Mouse (Mus musculus) CD4-positive, CD25-positive, alpha-beta regulatory T cell, adult 2 months (primary cell): ENCODE data around the gene Pcnx2.

Experiments used
- DNase-seq: peaks from one replicate; pipeline ENCODE4 v3.0.0-alpha.2; 2012; ENCODE audit warnings: low read depth, low spot score

Gene Pcnx2

GRCm38 (mm10) chr8:125822065-125822464 lies 76.1 kb downstream of the Pcnx2 start:
- DNase-seq = no peak

GRCm38 (mm10) chr8:125819797-125820196 lies 78.3 kb downstream of the Pcnx2 start:
- DNase-seq = no peak

GRCm38 (mm10) chr8:125818796-125819195 lies 79.3 kb downstream of the Pcnx2 start:
- no peak for DNase-seq

GRCm38 (mm10) chr8:125816742-125817141 lies 81.4 kb downstream of the Pcnx2 start:
- DNase-seq = no peak

- no peak for DNase-seq
Observed at GRCm38 (mm10) chr8:125808826-125809225, 89.3 kb downstream of the Pcnx2 start.

- no peak for DNase-seq
Observed at GRCm38 (mm10) chr8:125807905-125808310, 90.2 kb downstream of the Pcnx2 start.

GRCm38 (mm10) chr8:125806459-125806858 lies 91.7 kb downstream of the Pcnx2 start:
- DNase-seq = no peak

- DNase-seq = no peak
Observed at GRCm38 (mm10) chr8:125796970-125797369, 101.1 kb downstream of the Pcnx2 start.

GRCm38 (mm10) chr8:125795341-125795740 lies 102.8 kb downstream of the Pcnx2 start:
- no peak for DNase-seq

- DNase-seq = no peak
Observed at GRCm38 (mm10) chr8:125792816-125793455, 105.2 kb downstream of the Pcnx2 start.

GRCm38 (mm10) chr8:125786886-125787285 lies 111.2 kb downstream of the Pcnx2 start:
- DNase-seq = no peak

GRCm38 (mm10) chr8:125782161-125782560 lies 116.0 kb downstream of the Pcnx2 start:
- DNase-seq = no peak

GRCm38 (mm10) chr8:125779656-125780055 lies 118.5 kb downstream of the Pcnx2 start:
- no peak for DNase-seq

GRCm38 (mm10) chr8:125778919-125779318 lies 119.2 kb downstream of the Pcnx2 start:
- no peak for DNase-seq

GRCm38 (mm10) chr8:125777478-125778164 lies 120.5 kb downstream of the Pcnx2 start:
- DNase-seq = no peak

- no peak for DNase-seq
Observed at GRCm38 (mm10) chr8:125776800-125777199, 121.3 kb downstream of the Pcnx2 start.

GRCm38 (mm10) chr8:125776314-125776713 lies 121.8 kb downstream of the Pcnx2 start:
- DNase-seq = no peak

- DNase-seq = no peak
Observed at GRCm38 (mm10) chr8:125775031-125775430, 123.1 kb downstream of the Pcnx2 start.

GRCm38 (mm10) chr8:125773281-125773803 lies 124.8 kb downstream of the Pcnx2 start:
- no peak for DNase-seq

GRCm38 (mm10) chr8:125772300-125772699 lies 125.8 kb downstream of the Pcnx2 start:
- DNase-seq = no peak

GRCm38 (mm10) chr8:125768079-125768478 lies 130.0 kb downstream of the Pcnx2 start:
- DNase-seq = no peak

GRCm38 (mm10) chr8:125763066-125763786 lies 134.9 kb downstream of the Pcnx2 start:
- DNase-seq = no peak
